Mouse (Mus musculus) heart, postnatal 0 days (tissue): ENCODE data around the gene Gm973.

Experiments
- CTCF ChIP-seq: IDR thresholded peaks from 2 replicates; pipeline ENCODE4 v1.5.1; 2016; ENCODE audit warnings: antibody characterized with exemption, control low read depth, low read depth
- EP300 ChIP-seq: IDR thresholded peaks from 2 replicates; pipeline ENCODE4 v1.6.1; 2016; ENCODE audit warnings: antibody characterized with exemption, low read depth

GRCm38 (mm10) chr1:59593622-59594035 lies 77.6 kb downstream of the Gm973 start:
- TF ChIP-seq EP300 (no peak), CTCF (no peak)
